Mouse (Mus musculus) neural tube, embryonic 15.5 days (tissue): Measurements from ENCODE around the gene Hnrnpk. TPM values are rescaled to one million over a fixed set of nuclear protein-coding genes. Genes with fewer than 3 reads are reported as not detected.
"Not testable (repeated sequence)": the region's sequence is repeated elsewhere in the genome, so short reads cannot be mapped to it uniquely, and the experiment has no call there.

ENCODE experiments used
- ATAC-seq: fragments of 200-750 bp; cut with Nextera tagmentation; 2 replicates; pipeline ENCODE4 v1.8.0; 2017; ENCODE audit warnings: mild to moderate bottlenecking, moderate TSS enrichment, moderate library complexity; ENCODE audit not compliant: low FRiP score
- H3K27ac ChIP-seq: fragments of 300-500 bp; sonication (generic); replicated peaks from 2 replicates; pipeline ENCODE4 v1.5.1; 2015; ENCODE audit warnings: mild to moderate bottlenecking, inconsistent platforms
- H3K27me3 ChIP-seq: fragments of 300-500 bp; sonication (generic); replicated peaks from 2 replicates; pipeline ENCODE4 v1.6.1; 2015; ENCODE audit warnings: inconsistent platforms
- H3K36me3 ChIP-seq: fragments of 300-500 bp; sonication (generic); 2 replicates; pipeline ENCODE4 v1.6.1; 2015; ENCODE audit warnings: inconsistent platforms
- H3K4me1 ChIP-seq: fragments of 300-500 bp; sonication (generic); 2 replicates; pipeline ENCODE4 v1.6.1; 2015; ENCODE audit warnings: inconsistent platforms
- H3K4me2 ChIP-seq: fragments of 300-500 bp; sonication (generic); 2 replicates; pipeline ENCODE4 v1.6.1; 2015; ENCODE audit warnings: inconsistent platforms, mild to moderate bottlenecking, moderate library complexity
- H3K4me3 ChIP-seq: fragments of 300-500 bp; sonication (generic); replicated peaks from 2 replicates; pipeline ENCODE4 v1.5.1; 2015; ENCODE audit warnings: mild to moderate bottlenecking, inconsistent platforms
- H3K9ac ChIP-seq: fragments of 300-500 bp; sonication (generic); replicated peaks from 2 replicates; pipeline ENCODE4 v1.6.1; 2015; ENCODE audit warnings: mild to moderate bottlenecking, inconsistent platforms
- H3K9me3 ChIP-seq: fragments of 300-500 bp; sonication (generic); replicated peaks from 2 replicates; pipeline ENCODE4 v1.6.1; 2016; ENCODE audit warnings: inconsistent platforms
- WGBS: fragments of 180-500 bp; shearing (Covaris S2); methylation state at CpG from one replicate; pipeline ENCODE4 v1.1.7; 2015; ENCODE audit warnings: mixed read lengths; 5-methylcytosine and 5-hydroxymethylcytosine counted together
- polyA plus RNA-seq: library from polyadenylated mRNA; unstranded; fragments of >200 nt; fragmentation: Nextera tagmentation; extraction: Ambion mirVana; gene quantifications from 2 replicates; pipeline ENCODE4 v1.2.1, GENCODE M21; 2015

Gene Hnrnpk
- 1,138 and 1,207 TPM in 2 replicates for polyA plus RNA-seq

GRCm38 (mm10) chr13:58403243-58403642 lies at the start of gene Hnrnpk:
TSS of gene Hnrnpk (minus strand) at chr13:58403343.
- 5% methylated on average over 17 of the region's 17 CpGs for WGBS
- H3K4me1 ChIP-seq, result peaks cover 16% of the 10 kb centered on the region
- H3K27ac ChIP-seq, result peak within 1 kb of the TSS; percentile 100
- H3K9ac ChIP-seq, result peak within 1 kb of the TSS; percentile 99
- not testable (repeated sequence) for ATAC-seq, H3K36me3 ChIP-seq, H3K9me3 ChIP-seq, H3K27me3 ChIP-seq
- H3K4me2 ChIP-seq, result peak within 1 kb of the TSS; percentile 57
- H3K4me3 ChIP-seq, result peak within 1 kb of the TSS; percentile 98

GRCm38 (mm10) chr13:58452246-58452645 lies 49.1 kb upstream of the Hnrnpk start:
- Histone ChIP-seq H3K4me3 (no peak overlapping the region), H3K4me2 (no peak overlapping the region), H3K4me1 (peaks cover 13% of the 10 kb centered on the region; the same call in 1 of the 2 replicates), H3K27ac (no peak overlapping the region), H3K36me3 (no peaks in the 10 kb centered on the region), H3K9ac (no peak overlapping the region), H3K27me3 (peaks cover 15% of the 10 kb centered on the region), H3K9me3 (no peaks in the 10 kb centered on the region)
- 75% methylated on average over 4 of the region's 4 CpGs for WGBS
- no peak for ATAC-seq

- no peak overlapping the region for H3K4me2 ChIP-seq
- H3K9me3 ChIP-seq, result no peaks in the 10 kb centered on the region
- H3K4me3 ChIP-seq, result no peak overlapping the region
- no peaks in the 10 kb centered on the region for H3K36me3 ChIP-seq
- 59% methylated on average over 22 of the region's 22 CpGs for WGBS
- H3K27me3 ChIP-seq, result peaks cover 15% of the 10 kb centered on the region
- no peak overlapping the region for H3K27ac ChIP-seq
- peaks cover 10% of the 10 kb centered on the region; the same call in 1 of the 2 replicates for H3K4me1 ChIP-seq
- no peak overlapping the region for H3K9ac ChIP-seq
- no peak for ATAC-seq
Measured at GRCm38 (mm10) chr13:58450459-58451182, 47.5 kb upstream of the Hnrnpk start.

GRCm38 (mm10) chr13:58446541-58446940 lies 43.4 kb upstream of the Hnrnpk start:
- Histone ChIP-seq H3K9ac (no peak overlapping the region), H3K9me3 (no peaks in the 10 kb centered on the region), H3K4me1 (peaks cover 4% of the 10 kb centered on the region; the same call in 1 of the 2 replicates), H3K4me3 (no peak overlapping the region), H3K27ac (no peak overlapping the region), H3K36me3 (no peaks in the 10 kb centered on the region), H3K27me3 (no peaks in the 10 kb centered on the region), H3K4me2 (no peak overlapping the region)
- no peak for ATAC-seq
- 80% methylated on average over 2 of the region's 2 CpGs for WGBS

- Histone ChIP-seq H3K4me3 (no peak overlapping the region), H3K27me3 (no peaks in the 10 kb centered on the region), H3K9me3 (no peaks in the 10 kb centered on the region), H3K9ac (no peak overlapping the region), H3K27ac (no peak overlapping the region), H3K36me3 (no peaks in the 10 kb centered on the region), H3K4me2 (no peak overlapping the region), H3K4me1 (no peaks in the 10 kb centered on the region)
- no peak for ATAC-seq
- WGBS, result 68% methylated on average over 7 of the region's 7 CpGs
Measured at GRCm38 (mm10) chr13:58443787-58444186, 40.6 kb upstream of the Hnrnpk start.

GRCm38 (mm10) chr13:58443326-58443725 lies 40.2 kb upstream of the Hnrnpk start:
- no peak for ATAC-seq
- Histone ChIP-seq H3K9me3 (no peaks in the 10 kb centered on the region), H3K4me2 (no peak overlapping the region), H3K27me3 (no peaks in the 10 kb centered on the region), H3K4me1 (no peaks in the 10 kb centered on the region), H3K27ac (no peak overlapping the region), H3K4me3 (no peak overlapping the region), H3K9ac (no peak overlapping the region), H3K36me3 (no peaks in the 10 kb centered on the region)
- WGBS, result 64% methylated on average over 4 of the region's 4 CpGs

- 66% methylated on average over 2 of the region's 2 CpGs for WGBS
Measured at GRCm38 (mm10) chr13:58439716-58440115, 36.6 kb upstream of the Hnrnpk start.

GRCm38 (mm10) chr13:58423061-58423660 lies 20.0 kb upstream of the Hnrnpk start:
- no peak for ATAC-seq
- H3K9me3 ChIP-seq, result no peaks in the 10 kb centered on the region
- 73% methylated on average over 10 of the region's 10 CpGs for whole genome bisulfite sequencing
- H3K4me1 ChIP-seq, result peaks cover 8% of the 10 kb centered on the region; the same call in 1 of the 2 replicates
- H3K4me3 ChIP-seq, result no peak overlapping the region
- no peaks in the 10 kb centered on the region for H3K36me3 ChIP-seq
- no peak overlapping the region for H3K27ac ChIP-seq
- no peak overlapping the region for H3K4me2 ChIP-seq
- no peaks in the 10 kb centered on the region for H3K27me3 ChIP-seq
- H3K9ac ChIP-seq, result no peak overlapping the region

More at GRCm38 (mm10) chr13:58439716-58440115, 36.6 kb upstream of the Hnrnpk start:
- no peaks in the 10 kb centered on the region for H3K27me3 ChIP-seq
- H3K36me3 ChIP-seq, result no peaks in the 10 kb centered on the region
- H3K4me2 ChIP-seq, result no peak overlapping the region
- no peaks in the 10 kb centered on the region for H3K4me1 ChIP-seq
- no peak overlapping the region for H3K27ac ChIP-seq
- no peak overlapping the region for H3K4me3 ChIP-seq
- ATAC-seq, result no peak
- H3K9ac ChIP-seq, result no peak overlapping the region
- no peaks in the 10 kb centered on the region for H3K9me3 ChIP-seq

GRCm38 (mm10) chr13:58422242-58422641 lies 19.1 kb upstream of the Hnrnpk start:
- H3K4me2 ChIP-seq, result no peak overlapping the region
- H3K9me3 ChIP-seq, result 0 out of 2 replicates have a peak, but pooled peaks cover under 1% of the 10 kb centered on the region
- 92% methylated on average over 4 of the region's 4 CpGs for WGBS
- H3K4me3 ChIP-seq, result no peak overlapping the region
- H3K27me3 ChIP-seq, result no peaks in the 10 kb centered on the region
- peaks cover 8% of the 10 kb centered on the region; the same call in 1 of the 2 replicates for H3K4me1 ChIP-seq
- no peak for ATAC-seq
- no peaks in the 10 kb centered on the region for H3K36me3 ChIP-seq
- no peak overlapping the region for H3K27ac ChIP-seq
- H3K9ac ChIP-seq, result no peak overlapping the region

GRCm38 (mm10) chr13:58421026-58421425 lies 17.9 kb upstream of the Hnrnpk start:
- no peak overlapping the region for H3K9ac ChIP-seq
- H3K27ac ChIP-seq, result no peak overlapping the region
- no peak overlapping the region for H3K4me3 ChIP-seq
- H3K4me1 ChIP-seq, result peaks cover 3% of the 10 kb centered on the region; the same call in 1 of the 2 replicates
- H3K36me3 ChIP-seq, result no peaks in the 10 kb centered on the region
- ATAC-seq, result no peak
- no peaks in the 10 kb centered on the region for H3K27me3 ChIP-seq
- no peak overlapping the region for H3K4me2 ChIP-seq
- H3K9me3 ChIP-seq, result 0 out of 2 replicates have a peak, but pooled peaks cover 4% of the 10 kb centered on the region
- 78% methylated on average over 4 of the region's 4 CpGs for WGBS

GRCm38 (mm10) chr13:58419266-58419665 lies 16.1 kb upstream of the Hnrnpk start:
- Histone ChIP-seq H3K4me2 (no peak overlapping the region), H3K9me3 (0 out of 2 replicates have a peak, but pooled peaks cover 4% of the 10 kb centered on the region), H3K4me3 (no peak overlapping the region), H3K36me3 (no peaks in the 10 kb centered on the region), H3K27me3 (no peaks in the 10 kb centered on the region), H3K9ac (no peak overlapping the region), H3K27ac (no peak overlapping the region), H3K4me1 (no peaks in the 10 kb centered on the region)
- no peak for ATAC-seq
- 97% methylated on average over 1 of the region's 1 CpGs for WGBS

GRCm38 (mm10) chr13:58418656-58419055 lies 15.5 kb upstream of the Hnrnpk start:
- no peaks in the 10 kb centered on the region for H3K36me3 ChIP-seq
- no peaks in the 10 kb centered on the region for H3K4me1 ChIP-seq
- H3K9me3 ChIP-seq, result 0 out of 2 replicates have a peak, but pooled peaks cover 4% of the 10 kb centered on the region
- H3K27me3 ChIP-seq, result no peaks in the 10 kb centered on the region
- ATAC-seq, result no peak
- H3K27ac ChIP-seq, result no peak overlapping the region
- H3K9ac ChIP-seq, result no peak overlapping the region
- H3K4me3 ChIP-seq, result no peak overlapping the region
- no peak overlapping the region for H3K4me2 ChIP-seq
- WGBS, result 81% methylated on average over 4 of the region's 4 CpGs
